Mouse (Mus musculus) megakaryocyte, adult 5-6 weeks (primary cell): ENCODE data around the gene H2-Q10. TPM values are rescaled to one million over a fixed set of nuclear protein-coding genes. Genes with fewer than 3 reads are reported as not detected.
A peak's percentile ranks its signal among the peaks of the same experiment; 100 is the strongest.
"Not testable (repeated sequence)": the region's sequence is repeated elsewhere in the genome, so short reads cannot be mapped to it uniquely, and the experiment has no call there.

ENCODE experiments used
- ATAC-seq: 2 replicates; pipeline ENCODE4 v1.8.0; 2016; ENCODE audit warnings: mild to moderate bottlenecking, inconsistent platforms; ENCODE audit not compliant: poor library complexity, severe bottlenecking
- total RNA-seq, 2 experiments: library from RNA; stranded (forward) in 1 of 2; stranded (reverse) in 1 of 2; fragments of 153-499, 151-499 nt in 1 of 2; fragments of 221-1000, 200-1000 nt in 1 of 2; gene quantifications; 2 replicates each; pipeline versions ENCODE4 v1.2.3 to v1.2.4; 2015 to 2017

The H2-Q10 gene
- 8.3 and 11.8 TPM in 2 replicates for total RNA-seq (2015)
- total RNA-seq (2017) = 7.9 and 11.1 TPM in 2 replicates

- peak; percentile 43; the same call in 1 of the 2 replicates for ATAC-seq
These were observed at the start of gene H2-Q10 for GRCm38 (mm10) chr17:35469842-35470751. H2-Q10 (plus strand) TSS chr17:35470089.

GRCm38 (mm10) chr17:35420206-35420810 is 49.6 kb upstream of the H2-Q10 start:
- not testable (repeated sequence) for ATAC-seq

DNA sequence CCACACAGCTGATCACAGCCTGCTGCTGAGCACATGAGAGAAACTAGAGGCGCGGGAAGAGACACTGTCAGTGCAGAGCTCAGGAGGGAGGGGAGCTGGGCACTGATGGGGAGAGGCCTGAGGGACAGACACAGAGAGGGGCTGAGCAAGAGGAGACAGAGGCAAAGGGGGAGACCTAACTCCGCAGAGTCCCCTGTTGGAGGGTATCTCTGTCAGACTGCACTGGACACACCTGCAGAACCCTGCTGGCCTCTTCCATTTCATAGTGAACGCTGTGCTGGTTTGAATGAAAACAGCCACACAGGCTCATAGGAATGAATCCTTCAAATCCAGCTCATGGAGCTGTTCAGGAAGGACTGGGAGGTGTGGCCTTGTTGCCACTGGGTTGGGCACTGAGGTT is 48.6 kb upstream of the H2-Q10 start:
- ATAC-seq = not testable (repeated sequence)

- not testable (repeated sequence) for ATAC-seq
These were observed 47.5 kb upstream of the H2-Q10 start for GRCm38 (mm10) chr17:35422360-35422759.

DNA sequence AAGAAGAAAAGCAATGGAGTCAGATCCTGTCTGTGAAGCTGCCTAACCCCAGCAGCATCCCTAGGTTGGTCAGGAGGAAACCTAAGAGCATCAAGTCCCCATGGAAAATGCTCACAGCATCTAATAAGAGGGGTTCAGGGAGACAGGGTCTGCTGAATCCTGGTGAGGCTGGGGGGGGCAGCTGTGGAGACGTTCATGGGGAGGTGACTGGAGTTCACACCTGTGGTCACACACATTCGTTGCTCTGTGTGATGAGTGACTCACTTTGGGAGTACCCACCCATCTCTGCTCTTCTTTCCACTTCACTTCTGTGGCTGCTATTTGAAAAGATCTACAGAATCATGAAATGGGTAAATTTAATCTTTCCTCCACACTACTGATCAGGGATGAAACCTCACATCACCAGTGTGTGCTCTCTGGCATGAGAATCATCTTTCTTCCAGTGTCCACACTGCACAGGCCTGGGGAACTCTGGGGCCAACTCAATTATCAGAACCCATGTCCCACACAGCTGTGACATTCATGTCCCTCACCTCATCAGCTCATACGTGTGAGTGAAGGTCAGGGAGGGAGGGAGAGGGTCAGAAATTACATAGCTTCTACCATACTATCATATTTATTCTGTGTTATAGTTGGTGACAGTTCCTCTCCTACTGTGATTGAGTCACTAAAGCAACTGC is 46.6 kb upstream of the H2-Q10 start:
- not testable (repeated sequence) for ATAC-seq

DNA sequence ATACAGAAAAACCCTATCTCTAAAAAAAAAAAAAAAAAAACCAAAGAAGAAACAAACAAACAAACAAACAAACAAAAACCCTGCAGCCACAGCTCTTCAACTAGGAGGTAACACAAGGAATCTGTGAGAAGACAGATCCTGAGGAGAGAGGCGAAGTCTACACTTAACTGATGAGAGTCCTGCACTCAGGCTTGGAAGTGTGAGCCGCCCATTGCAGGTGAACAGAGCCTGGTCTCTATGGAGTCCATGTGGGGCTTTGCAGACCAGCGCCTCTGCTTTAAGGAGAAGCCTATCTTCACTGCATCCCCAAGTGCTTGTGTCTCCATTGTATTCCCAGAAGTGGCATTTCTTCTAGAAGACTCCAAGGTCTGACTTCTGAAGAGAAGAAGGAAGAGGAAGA is 45.8 kb upstream of the H2-Q10 start:
- not testable (repeated sequence) for ATAC-seq

DNA sequence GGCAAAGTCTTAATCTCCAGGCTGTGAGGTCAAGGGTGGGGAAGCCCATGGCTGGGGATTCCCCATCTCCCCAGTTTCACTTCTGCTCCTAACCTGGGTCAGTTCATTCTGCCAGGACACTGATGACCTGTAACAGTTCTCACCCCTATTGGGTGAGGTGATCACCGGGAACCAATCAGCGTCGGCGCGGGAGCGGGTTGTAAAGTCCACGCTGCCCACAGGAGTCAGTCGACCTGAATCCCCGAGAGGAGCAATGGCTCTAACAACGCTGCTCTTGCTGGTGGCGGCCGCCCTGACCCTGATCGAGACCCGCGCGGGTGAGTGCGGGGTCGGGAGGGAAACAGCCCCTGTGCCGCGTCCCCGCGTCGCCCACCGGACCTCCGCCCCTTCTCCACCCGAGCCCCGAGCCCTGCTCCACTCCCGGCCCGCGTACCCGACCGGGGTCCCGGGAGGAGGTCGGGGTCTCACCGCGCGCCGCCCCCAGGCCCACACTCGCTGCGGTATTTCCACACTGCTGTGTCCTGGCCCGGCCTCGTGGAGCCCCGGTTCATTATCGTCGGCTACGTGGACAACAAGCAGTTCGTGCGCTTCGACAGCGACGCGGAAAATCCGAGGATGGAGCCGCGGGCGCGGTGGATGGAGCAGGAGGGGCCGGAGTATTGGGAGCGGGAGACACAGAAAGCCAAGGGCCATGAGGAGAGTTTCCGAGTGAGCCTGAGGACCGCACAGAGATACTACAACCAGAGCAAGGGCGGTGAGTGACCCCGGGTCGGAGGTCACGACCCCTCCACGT is 45.1 kb upstream of the H2-Q10 start, which contains the start of gene H2-Q6:
TSS of gene H2-Q6 (plus strand) at position 227 of the 793 bp plus-strand sequence.
- peak; percentile 96 for ATAC-seq

- not testable (repeated sequence) for ATAC-seq
These were observed 44.4 kb upstream of the H2-Q10 start for GRCm38 (mm10) chr17:35425474-35425873.

- ATAC-seq = not testable (repeated sequence)
These were observed 41.0 kb upstream of the H2-Q10 start for GRCm38 (mm10) chr17:35428883-35429282.

- ATAC-seq = not testable (repeated sequence)
These were observed 39.2 kb upstream of the H2-Q10 start for GRCm38 (mm10) chr17:35430671-35431070.

- not testable (repeated sequence) for ATAC-seq
These were observed 37.7 kb upstream of the H2-Q10 start for GRCm38 (mm10) chr17:35432167-35432566.

DNA sequence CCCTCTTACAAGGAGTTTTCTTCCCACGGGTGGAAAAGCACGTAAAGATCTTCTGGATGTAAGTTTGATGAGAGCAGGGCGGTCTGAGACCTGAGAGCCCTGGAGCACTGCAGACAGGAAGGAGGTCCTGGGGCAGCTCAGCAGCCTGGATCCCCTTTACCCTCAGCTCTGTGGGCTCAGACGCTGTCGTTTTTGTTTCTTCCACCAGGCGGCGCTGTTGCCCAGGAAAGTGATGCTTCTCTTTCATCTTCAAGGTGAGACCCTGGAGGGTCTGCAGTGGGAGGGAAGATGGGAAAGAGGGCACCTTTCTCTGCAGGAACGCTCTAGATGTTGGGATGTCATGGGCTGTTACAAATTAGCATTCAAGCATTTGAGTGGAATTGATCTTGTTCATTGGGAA is 35.1 kb upstream of the H2-Q10 start:
- not testable (repeated sequence) for ATAC-seq

- not testable (repeated sequence) for ATAC-seq
These were observed 34.3 kb upstream of the H2-Q10 start for GRCm38 (mm10) chr17:35435577-35435976.

DNA sequence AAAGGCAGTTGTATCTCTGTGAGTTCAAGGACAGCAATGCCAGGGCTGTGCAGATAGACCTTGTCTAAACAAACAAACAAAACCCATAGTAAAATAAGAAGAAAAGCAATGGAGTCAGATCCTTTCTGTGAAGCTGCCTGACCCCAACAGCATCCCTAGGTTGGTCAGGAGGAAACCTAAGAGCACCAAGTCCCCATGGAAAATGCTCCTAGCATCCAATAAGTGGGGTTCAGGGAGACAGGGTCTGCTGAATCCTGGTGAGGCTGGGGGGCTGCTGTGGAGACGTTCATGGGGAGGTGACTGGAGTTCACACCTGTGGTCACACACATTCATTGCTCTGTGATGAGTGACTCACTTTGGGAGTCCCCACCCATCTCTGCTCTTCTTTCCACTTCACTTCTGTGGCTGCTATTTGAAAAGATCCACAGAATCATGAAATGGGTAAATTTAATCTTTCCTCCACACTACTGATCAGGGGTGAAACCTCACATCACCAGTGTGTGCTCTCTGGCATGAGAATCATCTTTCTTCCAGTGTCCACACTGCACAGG is 32.4 kb upstream of the H2-Q10 start:
- ATAC-seq = not testable (repeated sequence)

GRCm38 (mm10) chr17:35438395-35438794 is 31.5 kb upstream of the H2-Q10 start:
- ATAC-seq = not testable (repeated sequence)

DNA sequence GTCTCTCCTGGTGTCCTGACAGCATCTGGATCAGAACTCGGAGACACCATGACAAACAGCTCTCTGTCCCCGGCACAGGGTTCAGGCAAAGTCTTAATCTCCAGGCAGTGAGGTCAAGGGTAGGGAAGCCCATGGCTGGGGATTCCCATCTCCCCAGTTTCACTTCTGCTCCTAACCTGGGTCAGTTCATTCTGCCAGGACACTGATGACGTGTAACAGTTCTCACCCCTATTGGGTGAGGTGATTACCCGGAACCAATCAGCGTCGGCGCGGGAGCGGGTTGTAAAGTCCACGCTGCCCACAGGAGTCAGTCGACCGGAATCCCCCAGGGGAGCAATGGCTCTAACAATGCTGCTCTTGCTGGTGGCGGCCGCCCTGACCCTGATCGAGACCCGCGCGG is 31.0 kb upstream of the H2-Q10 start, which contains the start of gene H2-Q7:
TSS of gene H2-Q7 (plus strand) at position 271 of the 400 bp plus-strand sequence.
- peak; percentile 97 for ATAC-seq

GRCm38 (mm10) chr17:35439295-35439747 is 30.6 kb upstream of the H2-Q10 start:
- not testable (repeated sequence) for ATAC-seq

- not testable (repeated sequence) for ATAC-seq
These were observed 29.8 kb upstream of the H2-Q10 start for GRCm38 (mm10) chr17:35439925-35440645.

DNA sequence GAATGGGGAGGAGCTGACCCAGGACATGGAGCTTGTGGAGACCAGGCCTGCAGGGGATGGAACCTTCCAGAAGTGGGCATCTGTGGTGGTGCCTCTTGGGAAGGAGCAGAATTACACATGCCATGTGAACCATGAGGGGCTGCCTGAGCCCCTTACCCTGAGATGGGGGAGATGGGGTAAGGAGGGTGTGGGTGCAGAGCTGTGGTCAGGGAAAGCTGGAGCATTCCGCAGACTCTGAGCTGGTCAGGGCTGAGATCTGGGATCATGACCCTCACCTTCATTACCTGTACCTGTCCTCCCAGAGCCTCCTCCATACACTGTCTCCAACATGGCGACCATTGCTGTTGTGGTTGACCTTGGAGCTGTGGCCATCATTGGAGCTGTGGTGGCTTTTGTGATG is 27.5 kb upstream of the H2-Q10 start:
- not testable (repeated sequence) for ATAC-seq
